Mouse (Mus musculus) ovary, postnatal 36 days (tissue): ENCODE measurements around the gene Grik4.
"Not testable (repeated sequence)": the region's sequence is repeated elsewhere in the genome, so short reads cannot be mapped to it uniquely, and the experiment has no call there.

ENCODE experiments used
- DNase-seq: peaks from one replicate; pipeline ENCODE4 v3.0.0; 2022; ENCODE audit warnings: low spot score, mixed read lengths

The Grik4 gene

GRCm38 (mm10) chr9:42943781-42944535 lies at the start of gene Grik4:
Gene Grik4, minus strand, starts transcription at chr9:42944493.
- DNase-seq = peak; percentile 38

DNA sequence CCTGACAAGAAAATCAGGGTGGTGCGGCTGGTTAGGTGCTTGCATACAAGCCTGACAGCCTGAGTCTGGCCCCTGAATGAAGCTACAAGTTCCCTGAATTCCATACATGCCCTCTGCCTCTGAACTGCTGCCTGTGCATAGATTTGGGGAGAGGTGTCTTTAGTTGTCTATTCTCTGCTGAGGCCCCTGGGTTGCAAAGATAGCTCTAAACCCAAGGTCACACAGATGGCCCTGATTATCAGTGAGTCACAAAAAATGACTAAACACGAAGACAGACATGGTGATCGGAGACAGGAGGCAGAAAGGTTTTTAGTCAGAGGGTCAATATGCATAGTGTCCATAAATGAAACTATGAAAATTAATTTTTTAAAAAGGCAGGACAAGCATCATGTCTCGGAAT lies 49.4 kb upstream of the Grik4 start:
- DNase-seq = no peak

- no peak for DNase-seq
Measured at GRCm38 (mm10) chr9:42987988-42988387, 43.7 kb upstream of the Grik4 start.

DNA sequence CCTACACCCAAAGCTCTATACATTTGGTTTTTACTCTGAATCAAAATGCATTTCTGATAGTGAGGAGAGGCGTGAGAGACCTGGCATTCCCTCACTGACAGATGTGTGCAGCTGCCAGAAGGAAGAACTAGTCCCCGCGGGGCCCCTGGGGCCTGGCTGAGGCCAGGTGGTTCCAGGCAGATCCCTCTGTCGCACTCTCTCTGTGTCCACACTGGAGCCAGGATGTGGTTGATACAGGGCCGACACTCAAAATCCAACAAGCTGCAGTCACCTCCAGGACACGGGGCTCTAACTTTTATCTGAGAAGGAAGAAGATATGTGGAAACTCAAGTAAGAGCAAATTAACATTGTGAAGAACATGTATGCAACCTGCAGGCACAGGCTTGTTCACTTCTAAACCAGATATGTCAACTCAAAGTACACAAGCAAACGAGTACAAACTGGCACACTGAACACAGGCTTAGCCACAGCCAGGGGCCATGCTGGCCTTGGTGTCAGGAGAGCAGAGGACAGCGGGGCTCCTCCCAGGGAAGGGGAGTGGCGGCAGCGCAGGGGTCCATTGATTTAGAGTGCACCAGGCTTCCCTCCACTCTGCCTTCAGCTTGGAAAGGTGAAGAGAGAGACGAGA lies 24.7 kb upstream of the Grik4 start:
- no peak for DNase-seq

GRCm38 (mm10) chr9:42967731-42968130 lies 23.4 kb upstream of the Grik4 start:
- no peak for DNase-seq

GRCm38 (mm10) chr9:42964809-42965208 lies 20.5 kb upstream of the Grik4 start:
- not testable (repeated sequence) for DNase-seq

- DNase-seq = no peak
Measured at GRCm38 (mm10) chr9:42964366-42964765, 20.1 kb upstream of the Grik4 start.

GRCm38 (mm10) chr9:42962506-42962905 lies 18.2 kb upstream of the Grik4 start:
- no peak for DNase-seq

DNA sequence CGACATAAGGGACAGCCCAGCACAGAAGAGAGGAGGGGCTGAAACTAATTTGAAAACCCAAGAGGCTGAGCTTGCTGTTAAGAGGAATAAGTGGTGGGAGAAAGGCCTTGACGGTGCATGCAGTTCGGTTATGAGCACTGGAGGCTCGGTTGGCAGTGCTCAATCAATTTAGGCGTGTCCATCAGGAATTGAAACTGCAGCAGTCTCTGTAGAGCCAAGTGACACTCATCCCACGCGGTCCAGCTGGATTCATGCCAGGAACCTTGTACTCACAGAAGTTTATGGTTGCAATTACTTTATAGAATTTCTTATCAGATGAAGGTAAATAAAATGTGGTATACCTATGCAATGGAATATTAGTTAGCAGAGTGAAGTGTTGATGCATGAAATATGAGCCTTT lies 14.1 kb upstream of the Grik4 start:
- no peak for DNase-seq

DNA sequence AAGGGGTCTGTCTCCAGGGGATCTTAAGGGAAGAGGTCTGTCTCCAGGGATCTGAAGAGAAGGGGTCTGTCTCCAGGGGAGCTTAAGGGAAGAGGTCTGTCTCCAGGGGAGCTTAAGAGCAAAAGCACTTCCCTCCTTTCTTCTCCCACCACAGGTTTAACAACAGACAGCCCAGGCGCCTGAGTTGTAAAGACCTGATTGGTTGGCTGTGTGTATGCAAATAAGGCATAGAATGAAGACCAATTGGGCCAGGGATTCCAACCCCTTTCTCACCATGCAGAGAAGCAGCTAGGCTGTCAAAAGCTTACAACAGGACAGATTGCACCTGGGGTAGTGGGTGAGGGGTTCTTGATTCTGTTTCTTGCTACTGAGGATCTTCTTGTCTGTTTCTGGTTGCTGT lies 4.1 kb upstream of the Grik4 start:
- DNase-seq = no peak

DNA sequence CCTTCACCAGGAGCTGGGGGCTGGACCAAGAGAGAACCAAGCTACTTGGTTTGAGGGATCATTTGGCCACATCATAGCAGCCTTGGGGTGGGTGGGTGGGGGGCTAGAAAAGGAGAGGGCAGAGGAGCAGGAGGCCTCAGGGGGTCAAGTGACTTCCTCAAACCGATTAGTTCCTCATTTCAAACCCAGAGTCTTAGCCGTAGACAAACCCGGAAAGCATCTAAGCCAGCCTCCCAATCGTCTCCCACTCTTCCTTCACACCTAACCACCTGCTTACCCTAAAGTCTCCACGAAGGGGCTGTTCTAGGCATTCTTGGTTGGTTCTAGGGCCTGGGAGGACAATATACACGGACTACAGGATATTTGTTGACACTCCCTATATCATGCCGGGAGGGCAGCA lies 881 bp upstream of the Grik4 start:
- no peak for DNase-seq

DNA sequence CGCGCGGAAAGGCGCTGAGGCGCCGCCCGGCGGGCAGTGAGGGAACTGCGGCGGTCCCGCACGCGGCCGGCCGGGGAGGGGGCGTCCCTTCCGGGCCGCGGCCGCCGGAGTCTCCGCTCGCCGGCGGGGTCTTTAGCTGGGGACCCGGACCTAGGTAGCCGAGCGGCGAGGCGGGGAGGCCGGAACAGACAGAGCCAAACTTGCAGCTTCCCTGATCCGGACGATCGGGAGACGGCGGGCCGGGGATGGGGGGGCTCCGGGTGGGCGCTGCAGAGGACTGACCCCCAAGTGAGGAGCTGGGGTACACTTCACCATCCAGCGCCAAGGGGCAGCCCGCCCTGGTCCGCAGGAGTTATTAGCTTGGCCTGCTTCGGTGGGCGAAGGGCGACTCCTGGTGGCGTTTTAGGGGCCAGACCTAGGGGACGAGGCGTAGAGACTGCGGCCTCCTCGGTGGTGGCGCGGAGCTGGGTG lies 278 bp upstream of the Grik4 start:
- DNase-seq = peak; percentile 86

- peak; percentile 16 for DNase-seq
Measured at GRCm38 (mm10) chr9:42943057-42943529, 1.2 kb downstream of the Grik4 start.

DNA sequence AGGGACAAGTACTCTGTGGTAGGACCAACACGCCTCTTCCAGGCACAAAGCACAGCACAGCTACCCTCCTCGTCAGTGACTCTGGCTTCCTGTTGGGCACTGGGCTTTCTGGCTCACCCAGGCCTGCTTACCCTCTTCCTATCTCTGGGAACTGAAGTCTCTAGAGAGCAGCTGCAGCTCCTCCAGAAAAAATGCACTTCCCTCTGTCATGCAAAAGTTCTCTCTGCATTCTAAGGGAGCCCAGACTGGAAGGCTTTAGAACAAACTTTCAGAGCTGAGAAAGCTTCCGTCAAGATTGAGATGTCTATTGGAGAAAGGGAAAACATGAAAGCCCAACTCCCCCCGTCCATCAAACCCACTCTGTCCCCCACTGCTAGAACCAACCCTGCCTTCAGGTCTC lies 2.1 kb downstream of the Grik4 start:
- DNase-seq = no peak

- DNase-seq = no peak
Measured at GRCm38 (mm10) chr9:42932146-42932545, 12.1 kb downstream of the Grik4 start.

DNA sequence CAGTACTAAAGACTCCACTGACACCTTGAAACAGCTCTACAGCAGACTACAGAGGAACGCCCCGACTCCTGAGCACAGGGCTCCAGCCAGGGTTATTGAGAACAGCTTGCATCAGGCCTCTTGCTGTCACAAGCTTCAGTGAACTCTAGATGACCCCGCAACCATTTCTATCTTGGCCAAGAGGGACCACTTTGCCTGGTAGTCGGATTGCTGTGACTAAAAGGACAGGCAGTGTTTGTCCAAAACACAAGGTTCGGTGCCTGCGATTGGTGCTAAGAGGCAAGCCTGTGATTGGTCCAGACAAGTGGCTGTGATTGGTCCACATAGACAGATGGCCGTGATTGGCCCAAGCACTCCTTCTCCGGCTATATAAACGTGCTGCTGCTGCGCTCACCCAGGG lies 16.8 kb downstream of the Grik4 start:
- no peak for DNase-seq

GRCm38 (mm10) chr9:42926564-42926963 lies 17.7 kb downstream of the Grik4 start:
- no peak for DNase-seq

DNA sequence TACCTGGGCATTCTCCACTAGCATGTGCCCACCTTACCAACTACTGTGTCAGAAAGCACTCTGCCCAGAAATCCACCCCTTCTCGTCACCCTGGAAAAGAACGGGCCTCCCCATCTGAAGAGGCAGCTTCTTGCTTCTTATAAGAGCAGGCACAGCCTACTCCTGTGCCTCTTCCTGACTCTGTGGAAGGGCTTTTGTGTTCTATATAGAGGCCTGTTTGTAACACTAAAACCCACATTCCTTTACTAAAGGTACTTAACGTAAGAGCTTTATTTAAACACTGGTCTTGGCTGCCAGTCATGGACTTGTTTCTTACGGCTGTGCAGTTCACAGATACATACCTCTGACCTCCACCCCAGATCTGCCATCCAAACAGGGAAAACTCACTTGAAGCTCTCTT lies 22.5 kb downstream of the Grik4 start:
- no peak for DNase-seq

- no peak for DNase-seq
Measured at GRCm38 (mm10) chr9:42920190-42920589, 24.1 kb downstream of the Grik4 start.

- no peak for DNase-seq
Measured at GRCm38 (mm10) chr9:42917911-42918310, 26.4 kb downstream of the Grik4 start.

- DNase-seq = no peak
Measured at GRCm38 (mm10) chr9:42913201-42913600, 31.1 kb downstream of the Grik4 start.

DNA sequence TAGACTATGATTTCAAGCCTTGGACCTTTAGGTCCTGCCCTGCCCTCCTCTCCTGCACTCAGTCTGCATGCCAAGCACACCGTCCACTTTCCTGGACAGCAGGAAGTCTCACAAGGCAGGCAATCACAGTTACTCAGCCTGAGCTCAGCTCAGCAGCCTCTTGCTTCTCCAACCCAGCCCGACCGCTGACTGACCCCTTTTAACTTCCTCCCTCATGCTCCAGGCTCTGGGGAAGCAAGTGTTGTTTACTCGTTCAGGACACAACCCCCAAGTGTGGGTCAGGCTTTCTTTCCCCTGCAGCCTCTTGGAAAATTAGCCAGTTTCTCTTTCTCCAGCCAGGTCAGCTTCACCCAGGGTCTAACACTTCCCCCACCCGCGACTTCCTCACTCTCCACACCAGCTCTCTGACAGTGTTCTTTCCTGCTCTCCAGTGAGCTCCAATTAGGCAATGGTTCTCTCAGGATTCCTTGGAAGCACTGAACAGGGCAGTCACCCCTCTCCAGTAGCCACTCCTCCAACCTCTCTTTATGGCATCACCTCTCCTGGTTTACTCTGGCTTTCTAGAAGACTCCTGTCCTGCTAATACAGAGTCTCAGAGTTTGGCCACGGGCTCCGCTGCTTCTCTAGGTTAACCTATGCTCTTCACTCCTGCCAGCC lies 35.5 kb downstream of the Grik4 start:
- no peak for DNase-seq

GRCm38 (mm10) chr9:42906995-42907394 lies 37.3 kb downstream of the Grik4 start:
- peak; percentile 14 for DNase-seq
